Mouse (Mus musculus) brain, embryonic 14.5 days (tissue): ENCODE data around the gene Brd3os.

Experiments
- CTCF ChIP-seq: fragments of 200-500 bp; IDR thresholded peaks from 2 replicates; pipeline ENCODE4 v1.5.1; 2012; ENCODE audit warnings: inconsistent platforms, mild to moderate bottlenecking, moderate library complexity, borderline replicate concordance; ENCODE audit not compliant: insufficient read depth, insufficient read length; ENCODE audit errors: extremely low read depth
- POLR2A ChIP-seq: fragments of 200-500 bp; IDR thresholded peaks from 2 replicates; pipeline ENCODE4 v1.6.1; 2012; ENCODE audit warnings: mild to moderate bottlenecking, inconsistent platforms, borderline replicate concordance; ENCODE audit not compliant: poor library complexity, insufficient read depth, insufficient read length, severe bottlenecking; ENCODE audit errors: extremely low read depth

DNA sequence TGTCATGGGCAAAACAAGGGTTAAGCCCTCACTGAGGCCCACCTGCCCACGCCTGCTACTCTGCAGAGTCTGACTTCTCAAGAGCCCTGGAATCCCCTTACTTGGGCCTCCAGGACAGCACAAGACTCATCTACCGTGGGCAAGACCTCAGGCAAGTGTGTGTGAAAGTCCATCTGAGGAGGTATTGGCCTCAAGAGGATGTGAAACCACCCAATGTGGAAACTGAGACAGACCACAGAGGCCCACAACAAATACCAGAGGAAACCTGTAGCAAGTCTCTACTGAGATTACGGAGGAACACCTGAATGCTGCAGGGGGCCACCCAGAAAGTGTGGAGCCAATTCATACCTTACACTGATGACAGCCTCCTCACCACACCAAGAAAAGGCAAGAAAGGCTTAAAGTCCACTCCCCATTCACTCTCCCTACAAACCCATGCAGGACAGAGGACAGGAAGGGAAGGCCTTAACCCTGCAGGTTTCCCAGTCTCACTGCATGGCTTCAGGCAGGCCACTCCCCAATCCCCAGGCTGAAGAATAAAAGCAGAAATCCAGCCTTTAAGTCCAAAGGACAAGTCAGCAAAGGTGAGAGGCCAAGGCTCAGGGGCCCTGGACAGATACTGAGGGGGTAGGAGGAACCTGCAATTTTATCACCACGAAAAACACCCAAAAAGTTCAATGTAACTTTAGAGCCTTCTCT, 27.3 kb downstream of the Brd3os start:
- TF ChIP-seq POLR2A = no peak
- no peak for TF ChIP-seq CTCF
